Mouse (Mus musculus) liver, adult 2 months (tissue): ENCODE data around the gene Rspry1. TPM values are rescaled to one million over a fixed set of nuclear protein-coding genes. Genes with fewer than 3 reads are reported as not detected.
A peak's percentile ranks its signal among the peaks of the same experiment; 100 is the strongest.

Experiments used
- DNase-seq: peaks from one replicate; pipeline ENCODE4 v3.0.0-alpha.2; 2011; ENCODE audit warnings: low read depth, low spot score; ENCODE audit errors: extremely low read depth
- H3K27ac ChIP-seq: fragments of 200-500 bp; replicated peaks from 2 replicates; pipeline ENCODE4 v1.5.1; 2012; ENCODE audit warnings: low read depth, mild to moderate bottlenecking, control low read depth, inconsistent platforms, low read length; ENCODE audit not compliant: insufficient read depth
- H3K27me3 ChIP-seq: fragments of 200-500 bp; 2 replicates; pipeline ENCODE4 v1.6.1; 2012; ENCODE audit warnings: mild to moderate bottlenecking, moderate library complexity, low read length, inconsistent platforms; ENCODE audit not compliant: control insufficient read depth, insufficient read depth
- H3K36me3 ChIP-seq: fragments of 200-500 bp; 2 replicates; pipeline ENCODE4 v1.6.1; 2012; ENCODE audit warnings: low read length, inconsistent platforms; ENCODE audit not compliant: control insufficient read depth, insufficient read depth
- H3K4me1 ChIP-seq: fragments of 200-500 bp; 2 replicates; pipeline ENCODE4 v1.6.1; 2011; ENCODE audit warnings: low read length; ENCODE audit not compliant: control insufficient read depth, insufficient read depth
- H3K4me3 ChIP-seq: fragments of 200-500 bp; 2 replicates; pipeline ENCODE4 v1.5.1; 2011; ENCODE audit warnings: low read depth, mild to moderate bottlenecking, control low read depth, low read length, moderate library complexity; ENCODE audit not compliant: insufficient read depth
- H3K79me2 ChIP-seq: fragments of 200-500 bp; 2 replicates; pipeline ENCODE4 v1.6.1; 2012; ENCODE audit warnings: inconsistent platforms, mild to moderate bottlenecking, low read length, moderate library complexity; ENCODE audit not compliant: control insufficient read depth, insufficient read depth
- H3K9ac ChIP-seq: fragments of 200-500 bp; 2 replicates; pipeline ENCODE4 v1.6.1; 2012; ENCODE audit warnings: low read depth, mild to moderate bottlenecking, control low read depth, inconsistent platforms, low read length
- CTCF ChIP-seq: fragments of 200-500 bp; IDR thresholded peaks from 2 replicates; pipeline ENCODE4 v1.5.1; 2011; ENCODE audit warnings: low read depth, low read length, control low read depth
- POLR2A ChIP-seq: fragments of 200-500 bp; IDR thresholded peaks from 2 replicates; pipeline ENCODE4 v1.6.1; 2011; ENCODE audit warnings: low read length, control low read depth; ENCODE audit not compliant: insufficient read depth; ENCODE audit errors: extremely low read depth
- WGBS: fragments of 180-500 bp; shearing (Covaris S2); methylation state at CpG from one replicate; pipeline ENCODE4 v1.1.7; 2018; 5-methylcytosine and 5-hydroxymethylcytosine counted together
- polyA plus RNA-seq: library from polyadenylated mRNA; depleted of rRNA; stranded (reverse); fragments of >200 nt; gene quantifications from 2 replicates; pipeline ENCODE4 v1.2.3, GENCODE M21; 2012; rRNA removed
- total RNA-seq: library from RNA; depleted of rRNA; stranded (reverse); fragments of >200 nt; gene quantifications from 2 replicates; pipeline ENCODE4 v1.2.3, GENCODE M21; 2014; rRNA removed

Rspry1 gene
- total and polyA plus RNA-seq, 2 experiments: 5.7 to 21.4 TPM

DNA sequence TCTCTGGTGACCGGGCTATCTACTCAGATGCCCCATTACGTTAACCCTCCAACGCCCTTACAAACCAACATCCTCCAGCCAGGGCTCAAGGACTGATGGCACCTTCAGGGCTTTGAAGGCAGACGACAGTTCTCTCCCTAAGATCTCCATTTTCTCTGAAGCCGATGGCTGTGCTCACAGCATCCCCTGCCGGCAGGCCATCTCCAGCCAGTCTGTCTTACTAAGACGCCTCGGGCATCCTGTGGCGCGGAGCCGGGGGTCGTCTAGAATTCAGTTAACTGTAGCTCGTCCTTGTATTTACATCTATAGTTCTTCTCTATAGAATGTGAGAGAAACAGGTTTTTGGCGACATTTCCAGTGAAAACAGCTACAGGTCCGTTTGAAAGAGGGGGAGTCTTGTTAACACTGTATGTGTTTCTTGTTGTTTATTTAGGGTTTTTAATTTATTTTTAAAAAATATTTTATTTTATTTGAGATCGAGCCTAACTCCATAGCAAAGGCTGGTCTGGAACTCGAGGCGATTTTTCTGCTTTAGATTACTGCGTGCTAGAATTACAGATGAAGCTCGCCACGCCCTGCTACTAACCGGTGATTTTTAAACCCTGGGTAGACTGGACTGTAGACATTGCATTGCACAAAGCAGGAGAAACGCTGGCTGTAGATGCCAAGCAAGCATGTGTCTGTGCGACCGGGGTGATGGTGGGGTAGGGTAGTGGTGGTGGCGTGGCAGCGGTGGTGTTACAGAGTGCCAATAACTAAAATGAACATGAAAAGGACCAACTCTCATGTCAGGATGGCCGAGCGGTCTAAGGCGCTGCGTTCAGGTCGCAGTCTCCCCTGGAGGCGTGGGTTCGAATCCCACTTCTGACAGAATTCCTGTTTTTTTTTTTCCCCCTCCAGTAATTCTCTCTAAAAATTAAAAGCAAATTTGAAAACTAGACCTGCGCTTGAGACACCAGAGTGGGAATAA lies 101.4 kb downstream of the Rspry1 start:
- H3K27ac ChIP-seq: no peak overlapping the region
- TF ChIP-seq POLR2A (no peak), CTCF (peak; percentile 98)

DNA sequence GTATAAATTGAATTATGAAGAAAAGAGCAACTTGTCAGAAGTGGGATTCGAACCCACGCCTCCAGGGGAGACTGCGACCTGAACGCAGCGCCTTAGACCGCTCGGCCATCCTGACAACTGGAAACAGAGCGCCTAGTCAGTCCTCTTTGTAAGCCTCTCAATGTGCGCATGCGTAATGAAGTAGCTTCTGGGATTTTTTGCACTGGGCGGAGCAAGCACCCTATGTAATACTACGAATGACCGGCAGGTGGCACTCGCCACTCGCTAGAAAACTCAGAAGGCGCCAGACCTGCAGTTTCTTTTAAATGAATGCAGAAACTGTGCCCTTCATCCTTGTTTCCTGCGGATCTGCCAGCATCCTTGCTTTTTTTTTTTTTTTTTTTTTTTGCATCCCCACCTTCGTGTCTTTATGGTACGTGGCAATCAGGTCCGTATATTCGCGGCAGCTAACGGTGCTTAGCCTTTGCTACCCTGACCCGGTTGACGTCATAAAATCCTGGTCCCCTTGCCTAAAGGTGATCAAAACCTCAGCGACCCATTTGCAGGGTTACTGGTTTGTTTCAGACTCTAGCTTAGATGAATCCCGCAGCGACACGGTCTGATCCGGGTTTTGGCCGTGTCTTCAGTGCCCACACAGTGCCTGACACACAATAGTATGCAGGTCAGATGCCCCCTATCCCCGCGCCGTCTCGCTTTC lies 102.4 kb downstream of the Rspry1 start:
- WGBS: 1% methylated on average over 35 of the region's 35 CpGs
- H3K36me3 ChIP-seq: no peaks in the 10 kb centered on the region
- peak; percentile 83 for DNase-seq
- H3K4me1 ChIP-seq: no peaks in the 10 kb centered on the region; the same call in none of the 2 replicates
- no peak overlapping the region for H3K9ac ChIP-seq
- TF ChIP-seq POLR2A: no peak
- peak; percentile 87 for TF ChIP-seq CTCF
- H3K27ac ChIP-seq: no peak overlapping the region
- no peaks in the 10 kb centered on the region for H3K79me2 ChIP-seq
- H3K27me3 ChIP-seq: no peaks in the 10 kb centered on the region
- peak overlapping the region; percentile 24 for H3K4me3 ChIP-seq

More for the DNA sequence above, 101.4 kb downstream of the Rspry1 start:
- DNase-seq: peak; percentile 71
- H3K27me3 ChIP-seq: no peaks in the 10 kb centered on the region
- H3K79me2 ChIP-seq: no peaks in the 10 kb centered on the region
- H3K4me3 ChIP-seq: peak overlapping the region; percentile 60
- no peaks in the 10 kb centered on the region; the same call in none of the 2 replicates for H3K4me1 ChIP-seq
- H3K36me3 ChIP-seq: no peaks in the 10 kb centered on the region
- peak overlapping the region; percentile 17; the same call in 1 of the 2 replicates for H3K9ac ChIP-seq
- WGBS: under 1% methylated on average over 35 of the region's 35 CpGs

DNA sequence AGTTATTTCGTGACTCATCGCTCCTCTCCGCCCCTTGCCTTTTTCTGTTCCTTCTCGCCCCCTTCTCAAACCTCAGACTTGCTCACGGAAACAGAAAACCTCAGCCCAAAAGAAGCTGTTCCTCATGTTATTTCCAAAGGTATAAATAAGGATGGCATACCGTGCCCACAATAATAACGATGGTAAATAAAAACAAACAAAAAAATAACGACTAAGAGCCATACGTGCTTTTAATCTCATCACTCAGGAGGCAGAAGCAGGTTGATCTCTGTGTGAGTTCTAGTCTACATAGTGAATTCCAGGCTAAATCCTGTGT lies 102.9 kb downstream of the Rspry1 start:
- no peaks in the 10 kb centered on the region; the same call in none of the 2 replicates for H3K4me1 ChIP-seq
- H3K27me3 ChIP-seq: no peaks in the 10 kb centered on the region
- H3K4me3 ChIP-seq: no peak overlapping the region
- no peak overlapping the region for H3K27ac ChIP-seq
- H3K36me3 ChIP-seq: no peaks in the 10 kb centered on the region
- H3K9ac ChIP-seq: no peak overlapping the region
- TF ChIP-seq CTCF (no peak), POLR2A (no peak)
- 15% methylated on average over 9 of the region's 9 CpGs for WGBS
- no peak for DNase-seq
- H3K79me2 ChIP-seq: no peaks in the 10 kb centered on the region

DNA sequence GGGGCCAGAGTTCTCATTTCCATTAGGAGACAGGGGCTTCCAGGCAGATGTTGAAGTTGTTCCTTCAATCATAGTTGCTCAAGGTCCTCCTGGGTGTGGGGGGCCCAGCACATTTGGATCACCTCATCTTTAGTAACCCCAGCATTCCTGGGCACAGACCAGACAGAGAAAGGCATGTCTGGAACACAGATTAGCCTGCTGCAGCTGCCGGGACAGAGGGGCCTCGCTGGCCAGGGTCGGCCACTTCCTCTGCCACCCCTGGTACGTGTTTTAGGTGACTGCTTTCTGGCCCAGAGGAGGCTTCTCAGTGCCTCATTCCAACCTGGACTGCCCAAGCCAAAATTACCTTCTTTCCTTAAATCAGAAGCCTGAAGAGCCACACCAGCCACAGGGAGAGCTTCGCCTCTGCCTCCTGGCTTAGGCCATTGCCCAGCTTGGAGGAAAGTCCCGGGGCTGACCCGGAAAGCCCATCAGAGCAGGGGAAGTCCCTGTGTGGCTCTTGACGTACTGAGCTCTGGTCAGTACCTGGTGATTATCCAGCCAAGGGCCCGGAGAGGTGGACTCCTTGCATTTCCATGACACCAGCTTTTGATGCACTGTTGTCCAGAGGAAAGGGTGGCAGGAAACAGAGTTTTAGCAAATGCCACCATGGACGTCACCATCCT lies 104.0 kb downstream of the Rspry1 start:
- 85% methylated on average over 10 of the region's 10 CpGs for WGBS
- Histone ChIP-seq H3K4me3 (no peak overlapping the region), H3K9ac (no peak overlapping the region), H3K79me2 (no peaks in the 10 kb centered on the region), H3K4me1 (no peaks in the 10 kb centered on the region; the same call in none of the 2 replicates), H3K27ac (no peak overlapping the region), H3K27me3 (no peaks in the 10 kb centered on the region), H3K36me3 (no peaks in the 10 kb centered on the region)
- DNase-seq: no peak
- TF ChIP-seq CTCF (no peak), POLR2A (no peak)

DNA sequence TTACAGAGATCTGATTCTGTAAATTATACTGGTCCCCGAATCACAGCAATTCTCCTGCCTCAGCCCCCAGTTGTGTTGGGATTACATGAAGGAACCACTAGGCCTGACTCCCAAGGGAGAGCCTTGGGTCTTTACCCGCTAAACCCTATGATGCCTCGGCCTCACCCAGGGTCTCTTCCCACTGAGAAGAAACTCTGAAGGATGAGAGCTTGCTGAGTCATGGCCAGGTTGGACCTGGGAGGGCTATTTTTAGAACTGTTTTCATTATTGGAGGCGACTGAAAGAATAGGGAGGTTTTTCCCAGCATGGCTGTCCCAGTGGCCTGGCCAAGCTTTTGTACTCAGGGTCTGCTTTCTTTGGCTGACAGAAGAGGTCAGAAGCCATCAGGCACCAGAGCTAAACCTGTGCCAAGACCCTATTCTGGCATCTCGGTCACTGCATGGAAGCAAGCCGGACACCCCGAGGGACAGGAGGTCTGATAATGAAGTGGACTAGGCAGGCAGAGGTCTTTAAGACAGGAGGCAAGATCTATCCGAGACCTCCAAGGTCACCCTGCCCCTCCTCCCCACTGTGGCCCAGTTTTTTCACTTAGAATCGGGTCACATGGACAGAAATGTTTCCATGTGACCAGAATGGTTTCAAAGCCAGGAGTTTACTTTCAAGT lies 105.1 kb downstream of the Rspry1 start:
- WGBS: 68% methylated on average over 9 of the region's 9 CpGs
- no peak overlapping the region for H3K4me3 ChIP-seq
- peak; percentile 39 for DNase-seq
- no peak overlapping the region for H3K9ac ChIP-seq
- H3K27ac ChIP-seq: no peak overlapping the region
- H3K4me1 ChIP-seq: no peaks in the 10 kb centered on the region; the same call in none of the 2 replicates
- H3K36me3 ChIP-seq: no peaks in the 10 kb centered on the region
- no peaks in the 10 kb centered on the region for H3K79me2 ChIP-seq
- no peak for TF ChIP-seq CTCF
- no peak for TF ChIP-seq POLR2A
- H3K27me3 ChIP-seq: no peaks in the 10 kb centered on the region

Other genes starting within 250 kb of the Rspry1 start
- 575 and 759 TPM in 2 replicates for gene Herpud1, start 215.5 kb upstream of the Rspry1 start, total RNA-seq
- gene Herpud1, start 215.5 kb upstream of the Rspry1 start, polyA plus RNA-seq: 421 and 468 TPM in 2 replicates
- 19.5 and 21.2 TPM in 2 replicates for gene Nlrc5, start 167.6 kb upstream of the Rspry1 start, total RNA-seq
- 6.6 and 11.6 TPM in 2 replicates for gene Nlrc5, start 167.6 kb upstream of the Rspry1 start, polyA plus RNA-seq
- gene Cpne2, start 68.9 kb upstream of the Rspry1 start, total RNA-seq: 5.2 and 8.5 TPM in 2 replicates
- gene Cpne2, start 68.9 kb upstream of the Rspry1 start, polyA plus RNA-seq: 9.8 and 20.8 TPM in 2 replicates
- 9.0 and 9.3 TPM in 2 replicates for gene Fam192a, start 60 bp downstream of the Rspry1 start, total RNA-seq
- 10.1 and 12.2 TPM in 2 replicates for gene Fam192a, start 60 bp downstream of the Rspry1 start, polyA plus RNA-seq
- gene Arl2bp, start 64.7 kb downstream of the Rspry1 start, total RNA-seq: 4.2 and 4.8 TPM in 2 replicates
- 5.9 and 7.7 TPM in 2 replicates for gene Arl2bp, start 64.7 kb downstream of the Rspry1 start, polyA plus RNA-seq
- 8.1 and 8.6 TPM in 2 replicates for gene Pllp, start 94.3 kb downstream of the Rspry1 start, total RNA-seq
- 41.8 and 44.1 TPM in 2 replicates for gene Pllp, start 94.3 kb downstream of the Rspry1 start, polyA plus RNA-seq
- gene Ccl22, start 143.7 kb downstream of the Rspry1 start, total RNA-seq: 0.28 and 4.4 TPM in 2 replicates
- 0.24 and 0.32 TPM in 2 replicates for gene Ccl22, start 143.7 kb downstream of the Rspry1 start, polyA plus RNA-seq
- 0.55 and 1.0 TPM in 2 replicates for gene Cx3cl1, start 170.1 kb downstream of the Rspry1 start, total RNA-seq
- 0.82 and 1.1 TPM in 2 replicates for gene Cx3cl1, start 170.1 kb downstream of the Rspry1 start, polyA plus RNA-seq
- gene Ccl17, start 208.5 kb downstream of the Rspry1 start, total RNA-seq: not detected in 2 replicates
- 0.21 and 0.22 TPM in 2 replicates for gene Ccl17, start 208.5 kb downstream of the Rspry1 start, polyA plus RNA-seq
- 148 and 183 TPM in 2 replicates for gene Coq9, start 236.4 kb downstream of the Rspry1 start, total RNA-seq
- gene Coq9, start 236.4 kb downstream of the Rspry1 start, polyA plus RNA-seq: 280 and 359 TPM in 2 replicates
- gene Ciapin1, start 236.4 kb downstream of the Rspry1 start, total RNA-seq: 9.5 and 11.9 TPM in 2 replicates
- 48.9 and 57.3 TPM in 2 replicates for gene Ciapin1, start 236.4 kb downstream of the Rspry1 start, polyA plus RNA-seq